Mouse (Mus musculus) stomach, postnatal 0 days (tissue): Measurements from ENCODE around the gene Ppp1r10. TPM values are rescaled to one million over a fixed set of nuclear protein-coding genes. Genes with fewer than 3 reads are reported as not detected.
A peak's percentile ranks its signal among the peaks of the same experiment; 100 is the strongest.

Experiments used
- ATAC-seq: fragments of 200-750 bp; cut with Nextera tagmentation; 2 replicates; pipeline ENCODE4 v1.8.0; 2017; ENCODE audit not compliant: low FRiP score, low TSS enrichment
- DNase-seq: peaks from one replicate; pipeline ENCODE4 v3.0.0-alpha.2; 2016; ENCODE audit warnings: low spot score
- H3K27ac ChIP-seq: fragments of 300-500 bp; sonication (generic); replicated peaks from 2 replicates; pipeline ENCODE4 v1.5.1; 2014; ENCODE audit warnings: mild to moderate bottlenecking, control low read depth
- H3K27me3 ChIP-seq: fragments of 300-500 bp; sonication (generic); 2 replicates; pipeline ENCODE4 v1.6.1; 2014; ENCODE audit warnings: low read length; ENCODE audit not compliant: control insufficient read depth, insufficient read depth
- H3K36me3 ChIP-seq: fragments of 300-500 bp; sonication (generic); 2 replicates; pipeline ENCODE4 v1.6.1; 2014; ENCODE audit warnings: low read length, mixed read lengths; ENCODE audit not compliant: control insufficient read depth, insufficient read depth
- H3K4me1 ChIP-seq: fragments of 300-500 bp; sonication (generic); replicated peaks from 2 replicates; pipeline ENCODE4 v1.6.1; 2014; ENCODE audit warnings: antibody characterized with exemption; ENCODE audit not compliant: control insufficient read depth, insufficient read depth
- H3K4me2 ChIP-seq: fragments of 300-500 bp; sonication (generic); replicated peaks from 2 replicates; pipeline ENCODE4 v1.6.1; 2014; ENCODE audit warnings: low read depth, mild to moderate bottlenecking, control low read depth, moderate library complexity
- H3K4me3 ChIP-seq: fragments of 300-500 bp; sonication (generic); 2 replicates; pipeline ENCODE4 v1.5.1; 2014; ENCODE audit warnings: low read depth, low read length, control low read depth
- H3K9ac ChIP-seq: fragments of 300-500 bp; sonication (generic); 2 replicates; pipeline ENCODE4 v1.6.1; 2014; ENCODE audit warnings: mild to moderate bottlenecking, low read length, control low read depth, mixed read lengths
- H3K9me3 ChIP-seq: fragments of 300-500 bp; sonication (generic); 2 replicates; pipeline ENCODE4 v1.6.1; 2016; ENCODE audit warnings: low read length; ENCODE audit not compliant: control insufficient read depth
- CTCF ChIP-seq: IDR thresholded peaks from 2 replicates; pipeline ENCODE4 v1.5.1; 2016; ENCODE audit warnings: antibody characterized with exemption, low read depth, mild to moderate bottlenecking, moderate library complexity
- EP300 ChIP-seq: optimal IDR thresholded peaks from 2 replicates; pipeline ENCODE3; 2016; ENCODE audit warnings: antibody characterized with exemption
- WGBS: fragments of 180-500 bp; shearing (Covaris S2); extraction: QIAGEN DNeasy Blood & Tissue Kit; methylation state at CpG from one replicate; pipeline ENCODE4 v1.1.7; 2014; 5-methylcytosine and 5-hydroxymethylcytosine counted together
- polyA plus RNA-seq: library from polyadenylated mRNA; unstranded; fragments of >200 nt; fragmentation: Nextera tagmentation; extraction: Ambion mirVana; gene quantifications from 2 replicates; pipeline ENCODE4 v1.2.1, GENCODE M21; 2015

Gene Ppp1r10
- 13.9 and 17.4 TPM in 2 replicates for polyA plus RNA-seq

DNA sequence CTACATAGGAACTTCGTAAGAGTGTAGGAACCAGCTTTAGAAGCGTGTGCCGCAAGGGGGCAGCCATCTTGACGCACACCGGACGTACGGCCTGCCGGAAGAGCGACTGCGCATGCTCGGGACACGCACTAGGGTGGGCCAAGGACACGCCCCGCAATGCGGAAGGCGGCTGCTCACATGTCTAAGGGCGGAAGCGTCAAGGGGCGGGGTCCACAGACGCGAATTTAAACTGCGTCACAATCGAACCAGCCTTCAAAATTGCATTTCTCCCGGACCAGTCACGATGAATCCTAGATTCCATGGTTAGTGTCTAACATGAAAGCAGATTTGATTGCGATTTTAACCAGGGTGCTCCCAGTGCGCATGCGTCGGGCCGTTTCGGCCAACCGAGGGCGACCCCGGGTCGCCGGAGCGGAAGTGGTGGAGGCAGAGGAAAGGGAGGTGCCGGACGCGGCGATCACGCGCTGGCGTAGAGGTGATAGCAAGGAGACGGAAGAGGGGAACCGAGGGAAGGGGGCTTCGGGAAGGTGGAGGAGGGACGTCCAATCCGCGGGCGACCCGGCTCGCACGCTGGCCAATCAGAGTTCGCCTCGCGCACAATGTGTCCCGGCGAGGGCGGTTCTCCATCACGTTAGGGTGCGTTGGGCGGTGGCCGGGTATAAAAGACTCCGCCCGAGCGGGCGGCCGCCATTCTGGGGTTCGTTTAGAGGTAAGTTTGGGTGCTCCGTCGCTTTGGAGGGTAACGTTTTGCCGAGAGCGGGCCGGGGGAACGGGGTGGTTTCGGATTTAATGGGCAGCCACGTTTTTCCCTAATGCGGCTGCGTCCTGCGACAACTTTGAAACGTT, at the start of gene Ppp1r10, which contains the start of gene Mrps18b:
TSS of gene Ppp1r10 (plus strand) at position 138 of the 846 bp plus-strand sequence.
TSS of gene Mrps18b (minus strand) at position 93 of the 846 bp plus-strand sequence.
- peak within 1 kb of the TSS; percentile 95 for H3K27ac ChIP-seq
- H3K36me3 ChIP-seq = no peaks in the 10 kb centered on the region
- TF ChIP-seq EP300 = peak; percentile 90
- peak; percentile 81 for TF ChIP-seq CTCF
- peak; percentile 94 for ATAC-seq
- peak within 1 kb of the TSS; percentile 75 for H3K4me3 ChIP-seq
- DNase-seq = peak; percentile 99
- H3K9ac ChIP-seq = peak within 1 kb of the TSS; percentile 80
- H3K4me2 ChIP-seq = peak within 1 kb of the TSS; percentile 70
- under 1% methylated on average over 83 of the region's 83 CpGs for WGBS
- peaks cover 4% of the 10 kb centered on the region for H3K4me1 ChIP-seq
- no peaks in the 10 kb centered on the region for H3K27me3 ChIP-seq
- no peaks in the 10 kb centered on the region for H3K9me3 ChIP-seq

DNA sequence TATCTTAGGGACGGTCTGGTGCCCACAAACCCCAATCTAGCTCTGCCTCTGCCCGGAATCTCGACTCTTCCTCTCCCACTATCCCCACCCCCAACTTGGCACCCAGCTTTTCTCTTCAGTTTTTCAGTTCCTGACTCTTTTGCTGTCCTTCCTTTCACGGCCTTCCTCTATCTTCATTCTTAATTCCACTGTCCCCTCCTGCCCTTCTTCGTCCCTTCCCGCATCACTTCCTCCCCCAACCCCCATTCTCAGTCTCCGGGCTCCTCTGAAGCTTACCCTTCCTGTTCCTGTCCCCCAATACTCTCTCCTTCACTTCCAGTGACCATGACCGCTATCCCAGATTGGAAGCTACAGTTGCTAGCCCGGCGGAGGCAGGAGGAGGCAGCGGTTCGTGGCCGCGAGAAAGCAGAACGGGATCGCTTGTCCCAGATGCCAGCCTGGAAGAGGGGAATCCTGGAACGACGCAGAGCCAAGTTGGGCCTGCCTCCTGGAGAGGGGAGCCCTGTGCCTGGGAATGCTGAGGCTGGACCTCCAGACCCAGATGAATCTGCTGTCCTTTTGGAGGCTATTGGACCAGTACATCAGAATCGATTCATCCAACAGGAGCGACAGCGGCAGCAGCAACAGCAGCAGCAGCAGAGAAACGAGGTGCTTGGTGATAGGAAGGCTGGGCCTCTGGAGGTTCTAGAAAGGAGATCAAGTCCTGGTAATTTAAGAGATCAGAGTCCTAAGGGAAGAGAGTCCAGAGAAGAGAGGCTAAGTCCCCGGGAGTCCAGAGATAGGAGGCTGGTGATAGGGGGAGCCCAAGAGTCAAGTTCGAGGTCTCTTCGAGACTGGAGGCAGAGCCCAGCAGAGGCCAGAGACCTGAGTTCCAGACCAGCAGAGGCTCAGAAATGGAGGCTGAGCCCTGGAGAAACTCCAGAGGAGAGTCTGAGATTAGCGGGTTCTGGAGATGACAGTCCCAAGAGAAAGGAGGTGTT, 49.0 kb upstream of the Ppp1r10 start:
- no peak for TF ChIP-seq EP300
- TF ChIP-seq CTCF = peak; percentile 47
- H3K36me3 ChIP-seq = no peaks in the 10 kb centered on the region
- DNase-seq (no peak), ATAC-seq (no peak)
- H3K4me2 ChIP-seq = peak overlapping the region; percentile 85
- peak overlapping the region; percentile 77 for H3K9ac ChIP-seq
- peaks cover 3% of the 10 kb centered on the region; the same call in 1 of the 2 replicates for H3K4me1 ChIP-seq
- peak overlapping the region; percentile 60 for H3K4me3 ChIP-seq
- 12% methylated on average over 26 of the region's 26 CpGs for WGBS
- no peaks in the 10 kb centered on the region for H3K27me3 ChIP-seq
- no peaks in the 10 kb centered on the region for H3K9me3 ChIP-seq
- peak overlapping the region; percentile 94 for H3K27ac ChIP-seq

DNA sequence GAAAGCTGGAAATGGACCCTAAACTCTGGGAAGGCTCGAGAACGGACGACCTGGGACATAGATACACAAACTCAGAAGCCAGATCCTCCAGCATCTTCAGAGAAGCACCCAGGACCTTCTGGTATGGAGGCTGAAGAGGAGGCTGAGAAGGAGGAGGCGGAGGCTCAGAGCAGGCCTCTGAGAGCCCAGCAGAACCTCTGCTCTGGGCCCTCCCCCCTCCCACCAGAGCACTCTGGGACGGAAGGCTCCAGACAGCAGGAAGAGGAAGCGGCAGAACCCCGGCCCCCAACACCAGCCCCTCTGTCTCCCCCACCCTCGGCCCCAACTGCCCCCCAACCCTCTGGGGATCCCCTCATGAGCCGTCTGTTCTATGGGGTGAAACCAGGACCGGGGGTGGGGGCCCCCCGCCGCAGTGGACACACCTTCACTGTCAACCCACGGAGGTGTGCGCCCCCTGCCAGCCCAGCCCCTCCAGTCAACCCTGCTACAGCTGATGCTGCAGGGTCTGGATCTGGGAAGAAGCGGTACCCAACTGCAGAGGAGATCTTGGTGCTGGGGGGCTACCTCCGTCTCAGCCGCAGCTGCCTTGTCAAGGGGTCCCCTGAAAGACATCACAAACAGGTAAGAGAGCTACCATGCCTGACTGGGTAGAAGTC, 47.9 kb upstream of the Ppp1r10 start:
- Histone ChIP-seq H3K9ac (peak overlapping the region; percentile 77), H3K27me3 (no peaks in the 10 kb centered on the region), H3K9me3 (no peaks in the 10 kb centered on the region), H3K4me3 (peak overlapping the region; percentile 60), H3K4me1 (peaks cover 3% of the 10 kb centered on the region; the same call in 1 of the 2 replicates), H3K27ac (peak overlapping the region; percentile 94), H3K36me3 (no peaks in the 10 kb centered on the region), H3K4me2 (peak overlapping the region; percentile 85)
- WGBS = 17% methylated on average over 15 of the region's 17 CpGs
- TF ChIP-seq EP300 (no peak), CTCF (no peak)
- ATAC-seq (no peak), DNase-seq (no peak)

DNA sequence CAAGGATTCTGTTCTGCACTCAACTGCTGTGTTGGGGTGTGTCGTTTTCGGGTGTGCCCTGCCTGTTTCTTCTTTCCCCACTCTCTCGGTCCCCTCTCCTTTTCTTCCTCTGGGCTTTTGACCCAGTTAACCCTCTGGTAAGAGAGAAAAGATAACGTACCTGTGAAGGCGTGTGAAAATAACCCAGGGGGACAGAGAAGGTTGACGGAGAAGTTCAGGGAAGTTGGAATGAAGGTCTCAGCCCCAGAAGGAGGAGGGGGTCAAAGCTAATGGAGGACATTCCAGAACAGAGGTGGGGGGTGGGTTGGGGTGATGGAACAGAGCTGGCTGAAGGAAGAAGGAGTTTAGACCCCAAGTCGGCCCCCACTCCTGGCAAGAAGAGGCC, 47.3 kb upstream of the Ppp1r10 start:
- Histone ChIP-seq H3K4me3 (peak overlapping the region; percentile 60), H3K36me3 (no peaks in the 10 kb centered on the region; the same call in 1 of the 2 replicates), H3K4me1 (peaks cover 3% of the 10 kb centered on the region; the same call in 1 of the 2 replicates), H3K27me3 (no peaks in the 10 kb centered on the region), H3K27ac (peak overlapping the region; percentile 94), H3K9me3 (no peaks in the 10 kb centered on the region), H3K9ac (peak overlapping the region; percentile 77), H3K4me2 (peak overlapping the region; percentile 85)
- no peak for DNase-seq
- WGBS = 2% methylated on average over 7 of the region's 7 CpGs
- TF ChIP-seq CTCF (no peak), EP300 (no peak)
- no peak for ATAC-seq
